Mouse (Mus musculus) erythroid progenitor cell, adult 5-6 weeks (primary cell): Measurements from ENCODE around the gene Mdn1. TPM values are rescaled to one million over a fixed set of nuclear protein-coding genes. Genes with fewer than 3 reads are reported as not detected.

Experiments
- ATAC-seq: replicated peaks from 2 replicates; pipeline ENCODE4 v1.8.0; 2016; ENCODE audit warnings: moderate number of reproducible peaks, mild to moderate bottlenecking, moderate TSS enrichment, inconsistent platforms; ENCODE audit not compliant: poor library complexity, low FRiP score, severe bottlenecking
- total RNA-seq, 2 experiments: library from RNA; stranded (forward) in 1 of 2; stranded (reverse) in 1 of 2; fragments of 150-400 nt in 1 of 2; fragments of 186-747, 209-891 nt in 1 of 2; gene quantifications; 2 replicates each; pipeline versions ENCODE4 v1.2.3 to v1.2.4; 2015 to 2017; ENCODE audit warnings: low replicate concordance in 2 of 2

Gene Mdn1
- 10.8 and 15.5 TPM in 2 replicates for total RNA-seq (2015; ENCODE audit: low replicate concordance)
- total RNA-seq (2017; ENCODE audit: low replicate concordance), result 3.2 and 6.5 TPM in 2 replicates

DNA sequence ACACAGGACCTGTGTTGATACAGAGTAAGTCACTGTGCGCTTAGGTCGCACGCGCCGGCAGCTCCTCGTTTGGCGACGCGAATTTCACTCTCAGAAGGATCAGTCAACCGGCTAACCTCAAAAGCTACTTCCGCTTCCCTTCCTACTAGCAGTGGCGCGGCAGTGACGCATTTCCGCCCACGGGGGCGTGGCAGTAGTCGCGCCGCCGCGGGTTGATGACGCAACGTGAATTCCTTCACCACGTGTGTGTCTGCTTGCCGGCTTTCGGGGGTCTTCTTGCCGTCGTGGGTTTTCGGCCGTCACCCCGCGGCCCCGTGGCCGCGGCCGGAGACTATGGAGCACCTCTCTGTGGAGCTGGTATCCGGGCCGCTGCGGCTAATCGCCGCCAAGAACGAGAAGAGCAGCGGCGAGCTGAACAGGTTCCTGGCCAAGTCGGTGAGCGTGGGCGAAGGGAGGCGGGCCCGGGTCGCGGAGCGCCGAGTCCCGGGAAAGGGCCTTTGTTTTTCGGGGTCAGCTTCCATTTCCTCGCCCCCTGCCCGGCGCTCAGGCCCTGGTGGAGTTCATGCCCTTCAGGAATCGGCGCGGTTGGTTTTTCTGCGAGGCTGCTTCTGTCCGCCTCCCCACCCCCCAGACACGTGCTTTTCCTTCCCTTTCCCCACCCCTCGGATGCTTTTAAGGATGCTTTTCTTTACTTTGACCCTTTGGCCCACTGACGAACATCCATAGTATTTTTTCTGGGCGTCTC lies at the start of gene Mdn1:
Gene Mdn1, plus strand, starts transcription at position 202 of the 745 bp plus-strand sequence.
- peak; percentile 97 for ATAC-seq

DNA sequence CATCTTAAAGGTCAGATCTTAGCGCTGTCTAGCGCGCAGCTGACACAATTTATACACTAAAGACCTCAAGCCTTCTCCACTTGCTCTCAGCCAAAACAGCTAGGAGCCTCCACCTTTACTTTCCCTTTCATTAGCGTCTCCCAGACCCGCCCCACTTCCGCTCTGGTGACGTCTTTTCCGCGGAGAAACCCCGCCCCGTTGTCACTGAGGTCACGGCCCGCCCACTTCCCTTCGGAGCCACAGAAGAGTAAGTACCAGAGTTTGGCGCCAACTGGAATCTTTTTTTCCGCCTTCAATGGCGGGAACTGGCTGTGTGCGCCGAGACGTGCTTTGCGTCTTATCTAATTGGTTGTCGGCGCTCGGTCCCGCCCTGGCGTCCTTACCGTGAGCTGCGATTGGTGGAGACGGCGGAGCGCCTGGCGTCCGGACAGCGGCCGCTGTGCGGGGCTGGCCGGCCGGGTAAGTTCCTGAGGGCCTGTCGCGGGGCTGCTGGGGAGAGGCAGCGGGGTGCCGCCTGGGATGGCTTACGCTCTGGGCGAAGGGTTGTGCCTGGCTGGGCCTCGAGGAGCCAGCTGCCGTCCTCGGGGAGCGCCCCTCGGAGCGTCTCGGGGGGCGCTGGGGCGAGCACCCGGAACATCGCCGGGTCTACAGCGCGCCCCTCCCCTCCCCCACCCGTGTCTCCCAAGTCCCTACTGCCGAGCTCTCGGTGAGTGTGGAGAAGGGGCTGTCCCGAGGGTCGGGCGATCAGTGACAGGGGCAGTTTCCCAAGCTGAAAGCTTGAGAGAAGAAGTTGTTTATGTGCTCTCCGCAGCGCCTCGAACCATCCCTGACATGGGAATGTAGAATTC lies 41.7 kb upstream of the Mdn1 start, which contains the start of gene Casp8ap2:
Gene Casp8ap2, plus strand, starts transcription at position 418 of the 848 bp plus-strand sequence.
- ATAC-seq, result peak; percentile 99

DNA sequence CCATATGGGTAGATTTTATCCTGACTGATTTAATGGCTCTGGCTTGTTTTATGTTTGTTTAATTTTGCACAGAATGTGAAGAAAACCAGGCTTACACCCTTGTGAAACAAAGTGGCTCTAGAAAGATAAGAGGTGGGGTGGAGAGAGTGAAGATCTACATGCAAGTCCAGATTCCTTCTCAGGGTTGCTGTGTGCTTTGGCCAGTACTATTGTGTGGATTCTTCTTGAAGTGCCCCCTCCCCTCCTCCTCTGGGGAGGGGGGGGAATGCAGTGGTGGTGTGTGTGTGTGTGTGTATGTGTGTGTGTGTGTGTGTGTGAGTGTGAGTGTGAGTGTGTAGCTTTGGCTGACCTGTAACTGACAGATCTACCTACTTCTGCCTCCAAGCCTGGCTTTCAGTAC lies 35.3 kb upstream of the Mdn1 start:
- no peak for ATAC-seq

- ATAC-seq, result no peak
These were observed 5.2 kb upstream of the Mdn1 start for GRCm38 (mm10) chr4:32651669-32652068.

DNA sequence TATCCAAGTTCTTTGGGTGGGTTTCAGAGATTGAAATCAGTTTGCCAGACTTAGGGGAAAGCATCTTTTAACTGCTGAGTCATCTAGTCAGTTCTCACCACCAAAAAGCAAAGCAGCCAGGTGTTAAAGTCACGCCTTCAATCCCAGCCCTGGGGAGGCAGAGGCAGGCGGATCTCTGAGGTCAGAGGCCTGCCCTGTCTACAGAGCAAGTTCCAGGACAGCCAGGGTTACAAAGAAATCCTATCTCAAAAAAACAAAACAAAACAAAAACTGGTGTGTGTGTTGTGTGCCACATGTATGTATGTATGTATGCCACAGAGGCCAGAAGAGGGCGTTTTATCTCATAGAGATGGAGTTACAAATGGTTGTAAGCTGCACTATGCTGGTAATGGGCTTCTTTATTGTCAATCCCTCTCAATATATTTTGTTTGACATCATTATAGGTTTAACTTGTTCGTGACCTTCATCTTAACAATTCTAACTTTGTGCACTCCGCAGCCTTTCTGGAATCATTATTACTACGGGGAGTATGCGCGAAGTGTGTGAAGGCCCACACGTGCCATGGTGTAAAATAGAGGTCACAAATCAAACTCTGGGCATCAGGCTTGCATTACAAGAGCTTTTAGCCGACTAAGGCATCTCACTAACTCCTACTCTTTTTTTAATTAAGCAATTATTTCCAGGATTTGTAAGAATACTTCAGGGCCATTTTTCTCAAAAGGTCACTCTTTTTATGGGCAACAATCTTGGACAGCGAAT lies 594 bp upstream of the Mdn1 start:
- ATAC-seq, result peak; percentile 48; the same call in 1 of the 2 replicates

- no peak for ATAC-seq
These were observed 8.9 kb downstream of the Mdn1 start for GRCm38 (mm10) chr4:32665843-32666242.

DNA sequence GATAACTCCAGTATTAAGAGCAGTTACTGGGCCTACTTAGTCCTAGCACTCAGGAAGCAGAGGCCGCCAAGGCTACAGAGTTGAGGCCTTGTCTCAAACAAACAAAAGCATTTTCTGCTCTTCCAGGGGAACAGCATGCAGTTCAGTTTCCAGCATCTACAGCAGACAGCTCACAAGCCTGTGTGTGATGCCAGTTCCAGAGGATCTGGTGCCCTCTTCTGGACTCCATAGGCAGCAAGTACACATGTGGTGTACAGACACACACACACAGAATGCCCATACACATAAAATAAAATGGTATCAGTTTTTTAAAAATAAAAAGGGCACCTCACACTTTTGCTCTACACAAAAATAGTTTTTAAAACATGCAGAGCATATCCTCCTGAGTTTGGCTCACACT lies 11.4 kb downstream of the Mdn1 start:
- ATAC-seq, result no peak

GRCm38 (mm10) chr4:32669825-32670224 lies 12.9 kb downstream of the Mdn1 start:
- no peak for ATAC-seq

DNA sequence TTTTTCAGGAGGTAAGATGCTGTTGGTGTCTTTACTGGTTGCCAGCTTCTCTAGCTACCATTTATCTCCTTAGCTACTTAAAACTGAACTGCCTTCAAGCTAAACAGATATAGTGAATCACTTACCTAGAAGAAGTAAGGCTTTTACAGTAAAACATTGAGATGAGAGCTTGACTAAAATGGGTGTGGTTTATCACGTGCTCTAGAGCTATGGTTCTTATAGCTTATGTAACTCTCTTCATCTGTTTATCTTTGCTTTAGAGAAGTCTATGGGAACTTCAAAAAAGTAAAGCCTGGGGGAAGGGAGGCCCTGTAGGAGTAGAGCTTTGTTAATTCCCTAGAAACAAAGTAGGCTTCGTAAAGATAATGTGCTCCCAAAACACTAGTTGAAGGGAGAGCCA lies 17.1 kb downstream of the Mdn1 start:
- no peak for ATAC-seq

DNA sequence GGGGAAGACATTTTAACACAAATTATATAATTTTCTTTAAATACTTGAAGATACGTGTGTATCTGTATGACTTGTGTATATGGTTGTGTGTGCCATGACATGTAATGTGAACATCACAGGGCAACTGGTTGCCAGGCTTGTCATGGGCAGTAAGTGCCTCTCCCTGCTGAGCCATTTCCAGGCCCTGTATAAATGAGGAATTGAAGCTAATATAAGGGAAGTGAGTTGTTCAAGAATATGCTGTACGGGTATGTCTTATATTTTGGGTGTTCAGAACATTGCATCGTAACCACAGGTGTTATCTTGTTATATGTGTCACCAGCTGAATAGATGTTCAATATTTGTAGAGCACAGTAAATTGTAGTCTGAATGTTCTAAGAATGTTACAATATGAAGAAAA lies 20.6 kb downstream of the Mdn1 start:
- no peak for ATAC-seq

DNA sequence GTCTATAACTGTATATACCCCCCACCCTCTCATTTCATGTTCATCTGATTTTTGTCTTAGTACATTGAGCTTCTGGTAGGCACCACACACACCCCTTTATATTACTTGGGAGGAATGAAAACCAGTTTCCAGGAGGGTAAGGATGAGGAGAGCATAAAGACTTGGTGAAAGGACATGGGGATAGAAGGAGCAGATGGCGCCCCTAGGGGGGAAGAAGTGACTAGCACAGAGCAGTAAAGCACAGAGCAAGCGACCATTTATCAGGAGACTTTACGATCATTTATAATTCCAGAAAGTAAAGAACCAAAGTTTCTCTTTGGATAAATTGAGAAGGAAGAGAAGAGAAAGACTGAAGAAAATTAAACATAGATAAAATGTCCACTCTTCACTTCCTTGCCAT lies 23.9 kb downstream of the Mdn1 start:
- ATAC-seq, result no peak

GRCm38 (mm10) chr4:32682471-32682870 lies 25.6 kb downstream of the Mdn1 start:
- ATAC-seq, result no peak

DNA sequence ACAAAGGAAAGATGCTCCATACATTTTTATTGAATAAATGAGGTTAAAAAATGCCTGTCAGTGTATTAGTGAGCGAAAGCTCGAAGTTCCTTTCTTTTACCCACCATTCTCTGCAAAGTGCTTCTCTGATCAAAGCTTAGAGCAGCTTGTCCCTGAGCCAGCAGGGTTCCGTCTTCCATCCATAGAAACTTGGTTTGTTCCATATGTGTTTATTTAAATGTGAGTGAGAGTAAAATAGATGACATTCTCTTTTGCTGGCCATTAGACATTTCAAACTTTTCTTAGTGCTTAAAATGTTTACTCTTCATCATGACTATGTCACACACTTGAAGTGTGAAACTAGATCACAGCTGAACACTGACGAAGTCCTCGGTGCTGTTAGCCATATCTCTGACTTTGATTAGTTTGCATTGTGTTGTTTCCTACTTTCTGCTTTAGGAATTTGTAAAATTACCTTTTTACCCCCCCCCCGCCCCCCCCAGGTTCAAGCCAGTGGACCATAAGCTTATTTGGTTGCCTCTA lies 26.2 kb downstream of the Mdn1 start:
- no peak for ATAC-seq

DNA sequence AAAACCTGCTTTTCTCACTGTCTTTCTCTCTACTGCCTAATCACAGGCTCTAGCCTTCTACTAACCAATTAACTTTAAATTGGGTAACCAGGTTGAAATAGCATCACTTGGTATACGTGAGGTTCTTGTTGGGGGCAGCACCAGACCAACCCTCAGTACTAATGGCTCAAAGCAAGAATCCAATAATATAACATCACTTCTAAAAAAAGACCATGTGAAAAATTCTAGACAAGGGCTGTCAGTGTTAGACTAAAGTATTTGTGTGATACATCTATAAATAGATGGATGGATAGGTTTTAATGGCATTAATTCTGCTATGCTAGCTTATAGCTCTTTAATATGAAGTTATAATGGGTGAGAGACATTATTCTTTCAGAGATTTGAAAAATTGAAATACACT lies 60.8 kb downstream of the Mdn1 start:
- ATAC-seq, result no peak

DNA sequence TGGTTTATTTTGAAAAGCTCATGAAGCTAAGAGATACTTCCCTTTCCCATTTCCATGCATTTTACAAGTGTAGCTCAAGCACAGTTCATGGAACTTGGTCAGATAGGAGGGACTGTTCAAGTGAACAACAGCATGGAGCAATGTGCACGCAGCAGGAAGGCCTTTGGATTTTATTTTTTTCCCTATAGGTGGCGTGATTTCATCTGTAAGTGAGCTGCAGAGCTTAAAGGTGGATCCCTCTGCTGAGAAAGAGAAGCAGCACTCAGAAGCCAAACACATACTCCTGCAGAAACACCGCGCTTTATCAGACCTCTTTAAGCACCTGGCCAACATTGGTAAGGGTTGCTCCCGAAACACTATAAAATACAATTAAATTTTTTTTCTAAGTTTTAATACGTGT lies 88.5 kb downstream of the Mdn1 start:
- ATAC-seq, result no peak

GRCm38 (mm10) chr4:32748396-32748795 lies 91.5 kb downstream of the Mdn1 start:
- ATAC-seq, result no peak

DNA sequence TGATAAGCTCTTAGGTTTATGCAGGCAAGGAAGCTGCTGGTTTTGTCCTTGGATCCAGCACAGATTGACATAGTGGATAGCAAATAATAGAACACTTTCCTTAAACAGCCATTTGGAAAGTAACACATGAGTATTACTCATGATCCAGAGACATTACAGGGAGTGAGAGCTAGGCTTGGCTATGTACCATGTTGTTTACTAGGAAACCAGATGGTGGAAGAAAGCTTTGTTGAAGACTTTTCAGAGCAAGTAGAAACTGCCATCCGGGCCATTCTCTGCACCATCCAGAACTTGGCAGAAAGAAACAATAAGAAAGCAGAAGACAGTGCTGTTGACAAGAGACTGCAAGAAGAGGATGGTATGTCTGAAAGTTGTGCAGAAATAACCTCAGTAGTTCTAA lies 93.8 kb downstream of the Mdn1 start:
- ATAC-seq, result no peak

GRCm38 (mm10) chr4:32757430-32757829 lies 100.5 kb downstream of the Mdn1 start:
- no peak for ATAC-seq

DNA sequence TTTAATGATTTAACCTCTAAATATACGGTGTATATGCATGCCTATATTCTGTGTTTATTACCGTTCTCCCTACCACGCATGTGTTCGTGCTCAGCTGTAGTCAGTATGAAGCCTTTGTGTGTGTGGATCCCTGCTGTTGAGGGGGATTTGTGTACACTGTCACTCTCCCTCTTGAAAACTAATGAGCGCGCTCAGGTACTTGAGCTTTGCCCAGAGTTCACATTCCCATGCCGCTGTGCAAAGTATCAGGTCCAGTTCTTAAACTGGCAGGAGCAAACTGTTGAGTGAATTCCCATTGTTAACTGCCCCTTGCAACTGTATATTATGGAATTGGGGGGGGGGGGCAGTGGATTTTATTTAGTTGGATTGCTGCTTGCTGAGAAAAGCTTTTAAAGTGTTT lies 110.6 kb downstream of the Mdn1 start:
- ATAC-seq, result no peak

DNA sequence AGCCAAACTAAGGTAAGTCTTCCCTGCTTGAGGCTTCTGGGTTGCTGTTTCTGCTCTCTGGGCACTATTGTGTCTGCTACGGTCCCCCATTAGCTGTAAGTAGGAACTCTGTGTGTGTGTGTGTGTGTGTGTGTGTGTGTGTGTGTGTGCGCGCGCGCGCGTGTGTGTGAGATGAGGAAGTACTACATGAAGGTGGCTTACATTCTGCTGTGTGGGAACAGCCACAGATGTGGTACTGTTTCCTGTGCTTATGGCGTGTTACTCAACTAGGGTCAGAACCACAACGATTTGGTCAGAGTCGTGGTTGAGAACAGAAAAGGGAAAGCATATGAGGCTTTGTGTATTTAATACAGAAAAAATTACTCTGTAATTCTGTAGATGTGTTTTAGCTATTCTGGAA lies 111.1 kb downstream of the Mdn1 start:
- no peak for ATAC-seq
